Mouse (Mus musculus): ENCODE measurements around the gene Mapt. TPM values are rescaled to one million over a fixed set of nuclear protein-coding genes. Genes with fewer than 3 reads are reported as not detected.

Gene Mapt
- total and polyA plus RNA-seq, 2 experiments from 2014 or later = 473 to 1,028 TPM

GRCm38 (mm10) chr11:104327946-104328345 is 96.8 kb downstream of the Mapt start:
- H3K36me3 ChIP-seq (ENCODE audit: insufficient read depth, low read length) = peaks cover 1% of the 10 kb centered on the region
- ATAC-seq = no peak
- 83% methylated on average over 6 of the region's 6 CpGs for WGBS

GRCm38 (mm10) chr11:104329185-104329926 is 98.2 kb downstream of the Mapt start:
- H3K36me3 ChIP-seq (ENCODE audit: insufficient read depth, low read length) = peaks cover 9% of the 10 kb centered on the region
- H3K27ac ChIP-seq = no peak overlapping the region
- ATAC-seq (no peak), DNase-seq (ENCODE audit: low spot score) (no peak)
- peaks cover 3% of the 10 kb centered on the region; the same call in 1 of the 2 replicates for H3K4me1 ChIP-seq (ENCODE audit: insufficient read depth, low read length)
- 76% methylated on average over 11 of the region's 11 CpGs for WGBS
- TF ChIP-seq CTCF (IDR thresholded peaks at IDR 0.05; ENCODE audit: low read depth) = no peak
- H3K4me3 ChIP-seq (ENCODE audit: low read length) = no peak overlapping the region
- H3K9ac ChIP-seq (replicated peaks; ENCODE audit: low read length) = no peak overlapping the region
- H3K27me3 ChIP-seq (ENCODE audit: insufficient read depth, low read length) = no peaks in the 10 kb centered on the region
- no peaks in the 10 kb centered on the region for H3K9me3 ChIP-seq (ENCODE audit: low read length)
- no peak overlapping the region for H3K4me2 ChIP-seq (ENCODE audit: low read depth, low read length)

More at GRCm38 (mm10) chr11:104327946-104328345, 96.8 kb downstream of the Mapt start:
- no peak overlapping the region for H3K4me2 ChIP-seq (ENCODE audit: low read depth, low read length)
- no peaks in the 10 kb centered on the region for H3K27me3 ChIP-seq (ENCODE audit: insufficient read depth, low read length)
- no peak overlapping the region for H3K27ac ChIP-seq
- TF ChIP-seq CTCF (IDR thresholded peaks at IDR 0.05; ENCODE audit: low read depth) = no peak
- no peak overlapping the region for H3K4me3 ChIP-seq (ENCODE audit: low read length)
- H3K9ac ChIP-seq (replicated peaks; ENCODE audit: low read length) = no peak overlapping the region
- no peak for DNase-seq (ENCODE audit: low spot score)
- H3K9me3 ChIP-seq (ENCODE audit: low read length) = no peaks in the 10 kb centered on the region
- H3K4me1 ChIP-seq (ENCODE audit: insufficient read depth, low read length) = peaks cover 3% of the 10 kb centered on the region; the same call in 1 of the 2 replicates

- no peak overlapping the region for H3K9ac ChIP-seq (replicated peaks; ENCODE audit: low read length)
- H3K4me2 ChIP-seq (ENCODE audit: low read depth, low read length) = no peak overlapping the region
- DNase-seq (ENCODE audit: low spot score) (no peak), ATAC-seq (no peak)
- 86% methylated on average over 4 of the region's 4 CpGs for WGBS
- no peak for TF ChIP-seq CTCF (IDR thresholded peaks at IDR 0.05; ENCODE audit: low read depth)
- peaks cover 3% of the 10 kb centered on the region; the same call in 1 of the 2 replicates for H3K4me1 ChIP-seq (ENCODE audit: insufficient read depth, low read length)
- H3K4me3 ChIP-seq (ENCODE audit: low read length) = no peak overlapping the region
- no peaks in the 10 kb centered on the region for H3K27me3 ChIP-seq (ENCODE audit: insufficient read depth, low read length)
- no peak overlapping the region for H3K27ac ChIP-seq
- H3K9me3 ChIP-seq (ENCODE audit: low read length) = no peaks in the 10 kb centered on the region
- H3K36me3 ChIP-seq (ENCODE audit: insufficient read depth, low read length) = peaks cover 17% of the 10 kb centered on the region
These were observed 99.0 kb downstream of the Mapt start for GRCm38 (mm10) chr11:104330151-104330550.

- no peak for DNase-seq (ENCODE audit: low spot score)
- Histone ChIP-seq H3K4me2 (ENCODE audit: low read depth, low read length) (no peak overlapping the region), H3K4me3 (ENCODE audit: low read length) (no peak overlapping the region), H3K27ac (peak overlapping the region; percentile 51; the same call in 1 of the 2 replicates), H3K9ac (replicated peaks; ENCODE audit: low read length) (no peak overlapping the region), H3K36me3 (ENCODE audit: insufficient read depth, low read length) (peaks cover 25% of the 10 kb centered on the region), H3K4me1 (ENCODE audit: insufficient read depth, low read length) (peaks cover 3% of the 10 kb centered on the region; the same call in 1 of the 2 replicates), H3K9me3 (ENCODE audit: low read length) (no peaks in the 10 kb centered on the region), H3K27me3 (ENCODE audit: insufficient read depth, low read length) (no peaks in the 10 kb centered on the region)
- TF ChIP-seq CTCF (IDR thresholded peaks at IDR 0.05; ENCODE audit: low read depth) = no peak
- 82% methylated on average over 3 of the region's 3 CpGs for WGBS
- no peak for ATAC-seq
These were observed 100.0 kb downstream of the Mapt start for GRCm38 (mm10) chr11:104331208-104331607.

- DNase-seq (ENCODE audit: low spot score) = no peak
- Histone ChIP-seq H3K9ac (replicated peaks; ENCODE audit: low read length) (no peak overlapping the region), H3K4me3 (ENCODE audit: low read length) (no peak overlapping the region), H3K27me3 (ENCODE audit: insufficient read depth, low read length) (no peaks in the 10 kb centered on the region), H3K36me3 (ENCODE audit: insufficient read depth, low read length) (peaks cover 25% of the 10 kb centered on the region), H3K4me1 (ENCODE audit: insufficient read depth, low read length) (peaks cover 3% of the 10 kb centered on the region; the same call in 1 of the 2 replicates), H3K9me3 (ENCODE audit: low read length) (no peaks in the 10 kb centered on the region), H3K4me2 (ENCODE audit: low read depth, low read length) (no peak overlapping the region), H3K27ac (peak overlapping the region; percentile 56; the same call in 1 of the 2 replicates)
- WGBS = 64% methylated on average over 5 of the region's 5 CpGs
- ATAC-seq = no peak
- TF ChIP-seq CTCF (IDR thresholded peaks at IDR 0.05; ENCODE audit: low read depth) = no peak
These were observed 100.9 kb downstream of the Mapt start for GRCm38 (mm10) chr11:104332105-104332504.

GRCm38 (mm10) chr11:104334115-104334514 is 102.9 kb downstream of the Mapt start:
- no peaks in the 10 kb centered on the region for H3K9me3 ChIP-seq (ENCODE audit: low read length)
- H3K27ac ChIP-seq = no peak overlapping the region
- H3K36me3 ChIP-seq (ENCODE audit: insufficient read depth, low read length) = peaks cover 25% of the 10 kb centered on the region
- TF ChIP-seq CTCF (IDR thresholded peaks at IDR 0.05; ENCODE audit: low read depth) = no peak
- no peak overlapping the region for H3K4me3 ChIP-seq (ENCODE audit: low read length)
- ATAC-seq = no peak
- no peak overlapping the region for H3K9ac ChIP-seq (replicated peaks; ENCODE audit: low read length)
- DNase-seq (ENCODE audit: low spot score) = no peak
- peaks cover 3% of the 10 kb centered on the region; the same call in 1 of the 2 replicates for H3K4me1 ChIP-seq (ENCODE audit: insufficient read depth, low read length)
- H3K4me2 ChIP-seq (ENCODE audit: low read depth, low read length) = no peak overlapping the region
- WGBS = 74% methylated on average over 5 of the region's 5 CpGs
- H3K27me3 ChIP-seq (ENCODE audit: insufficient read depth, low read length) = no peaks in the 10 kb centered on the region

- ATAC-seq = no peak
- 84% methylated on average over 13 of the region's 13 CpGs for WGBS
- no peak overlapping the region for H3K27ac ChIP-seq
- H3K36me3 ChIP-seq (ENCODE audit: insufficient read depth, low read length) = peaks cover 25% of the 10 kb centered on the region
- H3K4me3 ChIP-seq (ENCODE audit: low read length) = no peak overlapping the region
- no peaks in the 10 kb centered on the region for H3K9me3 ChIP-seq (ENCODE audit: low read length)
- H3K4me1 ChIP-seq (ENCODE audit: insufficient read depth, low read length) = peaks cover 3% of the 10 kb centered on the region; the same call in 1 of the 2 replicates
- TF ChIP-seq CTCF (IDR thresholded peaks at IDR 0.05; ENCODE audit: low read depth) = no peak
- DNase-seq (ENCODE audit: low spot score) = no peak
- H3K9ac ChIP-seq (replicated peaks; ENCODE audit: low read length) = no peak overlapping the region
- no peaks in the 10 kb centered on the region for H3K27me3 ChIP-seq (ENCODE audit: insufficient read depth, low read length)
- no peak overlapping the region for H3K4me2 ChIP-seq (ENCODE audit: low read depth, low read length)
These were observed 103.8 kb downstream of the Mapt start for GRCm38 (mm10) chr11:104334946-104335345.
